Mouse (Mus musculus) cerebellum, adult 9-11 months (tissue): ENCODE data around the gene Olfr544.
"Not testable (repeated sequence)": the region's sequence is repeated elsewhere in the genome, so short reads cannot be mapped to it uniquely, and the experiment has no call there.

Source experiments
- DNase-seq: peaks from one replicate; pipeline ENCODE4 v3.0.0; 2022

Olfr544 gene

DNA sequence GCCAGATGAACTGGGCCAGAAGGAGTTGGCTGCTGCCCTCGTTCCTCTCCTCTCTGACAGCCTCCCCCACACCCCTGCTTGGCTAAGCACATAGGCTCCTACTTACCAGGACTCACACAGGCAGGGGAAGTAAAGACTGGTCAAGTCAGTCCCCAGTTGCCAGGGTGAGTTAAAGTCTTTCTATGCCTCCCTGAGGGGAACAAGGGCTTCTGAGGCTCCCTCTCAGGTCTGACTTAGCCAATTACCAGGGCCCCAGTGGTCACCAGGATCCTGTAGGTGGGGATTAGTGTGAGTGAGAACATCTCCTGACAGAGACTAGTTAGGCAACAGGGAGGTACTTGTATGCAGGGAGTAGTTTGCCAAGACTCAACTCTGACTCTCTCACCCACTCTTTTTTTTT, at the start of gene Olfr544:
TSS of gene Olfr544 (minus strand) at position 153 of the 400 bp plus-strand sequence.
- DNase-seq, result no peak

DNA sequence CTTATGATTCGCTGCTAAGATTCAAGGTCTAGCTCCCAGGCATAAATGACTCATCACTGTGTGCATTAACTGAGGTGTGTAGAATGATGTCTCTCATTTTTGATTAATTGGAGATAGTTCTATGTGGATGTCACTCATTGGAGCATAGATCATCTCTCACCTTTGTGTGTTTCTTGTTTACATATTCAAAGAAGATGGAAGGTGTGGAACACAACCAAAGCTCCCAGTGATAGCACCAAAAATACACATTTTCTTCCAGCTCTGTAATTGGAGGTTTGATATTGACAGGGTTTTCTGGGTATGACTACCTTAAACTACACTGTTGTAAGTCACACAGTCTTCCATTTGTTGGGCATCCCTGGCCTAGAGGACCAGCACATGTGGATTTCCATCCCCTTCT, 46.3 kb upstream of the Olfr544 start, which contains the start of gene Olfr547:
TSS of gene Olfr547 (plus strand) at position 301 of the 400 bp plus-strand sequence.
- DNase-seq, result no peak

DNA sequence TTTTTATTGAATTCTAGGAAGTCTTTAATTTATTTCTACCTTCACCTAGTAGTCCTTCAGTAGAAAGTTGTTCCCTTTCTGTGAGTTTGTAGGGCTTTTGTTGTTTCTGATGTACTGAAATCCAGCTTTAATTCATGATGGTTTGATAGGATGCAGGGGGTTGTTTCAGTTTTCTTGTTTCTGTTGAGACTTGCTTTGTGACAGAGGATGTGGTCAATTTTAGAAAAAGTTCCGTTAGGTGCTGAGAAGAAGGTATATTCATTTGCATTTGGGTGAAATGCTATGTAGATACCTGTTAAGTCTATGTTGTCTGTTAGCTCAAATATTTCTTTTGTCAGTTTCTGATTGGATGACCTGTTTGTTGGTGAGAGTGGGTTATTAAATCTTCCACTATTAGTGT, 40.9 kb upstream of the Olfr544 start:
- no peak for DNase-seq

DNA sequence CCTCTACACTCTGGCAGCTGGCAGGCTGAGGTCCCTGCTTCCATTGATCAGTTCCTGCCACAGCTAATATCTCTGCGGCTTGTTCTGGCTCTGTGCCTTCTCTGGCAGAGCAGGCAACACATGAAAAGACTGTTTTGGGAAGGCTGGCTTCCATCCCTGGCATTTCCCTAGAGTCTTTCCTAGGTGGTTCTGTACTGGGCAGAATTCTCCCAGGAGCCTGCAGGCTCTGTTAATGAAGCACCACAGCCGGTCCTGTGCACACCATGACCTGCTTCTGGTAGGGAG, 28.9 kb upstream of the Olfr544 start:
- no peak for DNase-seq

DNA sequence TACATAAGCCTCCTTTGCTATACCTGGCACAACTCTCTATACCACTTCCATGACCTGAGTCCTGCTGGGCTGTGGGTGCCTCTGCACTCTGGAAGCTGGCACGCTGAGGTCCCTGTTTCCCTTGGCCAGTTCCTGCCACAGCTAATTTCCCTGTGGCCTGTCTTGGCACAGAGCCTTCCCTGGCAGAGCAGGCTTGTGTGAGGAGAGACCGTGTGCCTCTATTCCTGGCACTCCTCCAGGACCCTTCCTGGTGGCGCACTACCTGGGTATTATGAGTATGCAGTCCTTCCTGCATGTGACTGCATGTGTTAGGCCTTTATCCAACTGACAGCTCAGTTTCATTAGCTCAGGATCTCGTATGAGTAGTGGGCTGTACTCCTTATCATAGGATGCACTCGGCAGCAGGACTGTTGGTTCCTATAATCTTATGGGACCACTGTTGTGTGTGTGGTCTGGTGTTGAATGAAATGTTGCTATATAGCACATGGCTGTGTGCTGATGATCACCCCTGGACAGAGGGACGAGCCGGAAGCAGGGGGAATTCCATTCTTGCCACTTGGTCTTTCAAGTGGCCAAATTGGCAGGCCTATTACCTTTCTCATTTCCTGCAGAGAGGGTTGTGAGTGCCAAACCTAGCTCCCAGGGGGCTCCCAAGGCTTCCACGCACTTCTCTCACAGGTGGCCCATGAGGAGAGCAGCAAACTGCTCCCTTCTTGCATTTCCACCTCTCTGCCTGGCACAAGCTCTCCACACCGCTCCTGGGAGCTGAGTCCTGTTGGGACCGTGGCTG, 28.3 kb upstream of the Olfr544 start:
- DNase-seq, result peak; percentile 55

DNA sequence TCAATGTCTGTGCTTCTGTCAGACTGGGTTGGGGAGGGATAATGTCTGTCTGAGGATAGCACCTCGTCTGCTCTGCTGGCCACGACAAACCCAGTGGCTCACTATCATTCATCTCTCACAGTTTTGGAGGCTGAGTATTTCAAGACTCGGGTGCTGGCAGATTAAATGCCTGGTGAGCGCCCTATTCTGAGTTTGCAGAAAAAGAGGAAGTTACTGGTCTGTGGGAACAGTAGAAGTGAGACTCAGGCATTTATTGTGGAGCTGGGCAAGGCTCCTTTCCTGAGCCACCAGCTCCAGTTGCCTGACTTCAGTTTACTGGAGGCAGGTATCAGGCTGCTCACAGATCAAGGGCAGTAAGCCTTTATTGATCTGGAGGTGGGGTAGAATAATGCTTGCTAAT, 26.0 kb upstream of the Olfr544 start:
- no peak for DNase-seq

DNA sequence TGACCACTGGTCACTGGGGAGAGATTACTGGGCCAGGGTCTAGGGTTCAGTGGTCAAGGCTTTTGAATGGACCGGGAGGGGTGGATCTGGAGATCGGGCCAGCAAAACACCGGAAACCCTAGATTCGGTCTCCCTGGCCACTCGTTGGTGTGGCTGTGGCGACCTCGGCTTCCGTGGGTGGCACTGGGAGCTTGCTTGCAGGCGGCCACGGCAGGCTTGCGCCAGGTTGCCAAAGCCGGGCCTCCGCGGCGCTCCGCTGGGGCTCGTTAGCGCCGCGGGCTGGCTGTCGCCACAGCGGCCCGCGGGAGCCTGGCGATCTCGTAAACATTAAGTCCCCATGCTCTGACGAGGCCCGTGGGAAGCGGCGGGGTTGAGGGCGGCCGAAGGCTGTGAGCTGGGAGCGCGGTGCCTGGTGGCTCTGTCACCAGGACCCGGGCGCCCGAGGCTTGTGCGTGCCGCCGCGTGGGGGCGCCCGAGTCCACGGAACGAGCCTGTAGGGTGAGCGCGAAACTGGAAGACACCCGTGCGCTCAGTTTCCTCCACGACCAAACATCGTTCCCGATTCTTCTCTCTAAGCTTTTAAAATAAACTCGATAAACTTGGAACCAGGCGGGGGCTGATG, 24.8 kb upstream of the Olfr544 start:
- peak; percentile 78 for DNase-seq

DNA sequence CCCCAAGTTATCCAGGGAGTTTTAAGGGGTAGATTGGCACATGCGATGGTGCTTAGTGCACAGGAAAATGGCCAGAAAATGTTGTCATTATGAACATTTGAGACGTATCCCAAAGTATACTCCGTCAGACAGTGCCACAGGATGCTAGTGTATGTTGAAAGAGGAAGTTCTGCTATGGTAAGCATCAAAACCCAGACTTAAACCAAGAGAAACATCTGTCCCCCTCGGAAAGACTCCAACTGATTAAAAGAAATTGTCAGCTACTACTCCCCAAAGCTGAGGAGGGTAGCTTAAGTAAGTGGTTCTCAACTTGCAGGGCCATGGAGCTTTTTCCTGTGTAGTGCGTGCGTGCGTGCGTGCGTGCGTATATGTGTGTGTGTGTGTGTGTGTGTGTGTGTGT, 23.8 kb upstream of the Olfr544 start:
- DNase-seq, result no peak

DNA sequence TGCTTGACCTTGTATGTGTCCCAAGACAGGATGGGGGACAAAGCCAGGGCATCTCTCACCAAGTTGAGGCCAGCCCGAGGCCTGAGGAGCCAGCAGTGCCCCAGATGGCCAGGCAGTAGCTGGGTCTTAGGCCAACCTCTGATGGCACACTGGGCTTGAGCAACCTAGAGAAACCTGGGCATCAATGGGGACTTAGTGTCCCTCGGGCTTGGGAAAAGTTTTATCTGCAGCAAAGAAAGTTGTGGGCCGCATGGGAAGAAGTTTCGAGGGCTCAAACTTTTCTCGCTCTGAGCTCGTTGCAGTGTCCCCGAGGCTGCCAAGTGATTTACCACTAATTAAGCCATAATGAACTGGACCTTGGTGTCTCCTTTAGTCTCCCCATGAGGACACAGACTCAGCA, 21.6 kb upstream of the Olfr544 start:
- no peak for DNase-seq

DNA sequence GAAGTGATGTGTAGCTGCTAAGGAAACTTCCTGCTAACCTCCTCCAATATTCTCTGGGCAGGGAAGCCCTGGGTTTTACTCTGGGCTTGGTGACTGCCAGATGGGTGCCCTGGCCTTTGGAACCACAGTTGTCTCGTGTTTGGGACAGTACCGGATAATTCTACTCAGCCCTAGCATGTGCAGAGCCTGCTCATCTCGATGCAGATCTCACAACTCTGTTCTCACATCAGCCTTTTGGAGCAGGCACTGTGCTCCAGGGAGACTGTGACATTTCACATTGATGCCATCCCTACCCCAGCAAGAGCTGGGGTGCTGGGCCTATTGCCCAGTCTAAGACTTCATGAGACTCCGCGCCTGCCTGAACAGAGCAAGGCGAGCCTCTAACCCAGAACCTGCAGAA, 20.6 kb upstream of the Olfr544 start:
- DNase-seq, result no peak

DNA sequence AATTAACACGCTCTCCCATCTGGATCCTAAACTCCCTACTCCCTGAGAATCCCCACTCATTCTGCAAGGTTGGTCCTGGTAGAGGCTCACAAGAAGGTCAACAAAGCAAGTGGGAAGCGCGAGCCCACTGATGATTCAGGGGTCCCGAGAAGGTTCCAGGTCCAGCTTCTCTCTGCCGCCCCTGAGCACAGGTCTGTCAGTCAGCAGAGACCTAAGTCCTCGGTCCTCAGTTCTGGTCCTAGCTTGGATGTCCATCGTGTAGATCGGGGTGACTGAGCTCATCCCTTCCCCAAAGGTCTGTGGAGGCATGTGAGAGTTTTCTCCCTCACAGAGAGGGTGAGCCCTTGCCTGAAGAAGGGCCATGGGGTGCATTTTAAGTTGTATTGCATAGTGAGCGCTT, 20.0 kb upstream of the Olfr544 start:
- no peak for DNase-seq

DNA sequence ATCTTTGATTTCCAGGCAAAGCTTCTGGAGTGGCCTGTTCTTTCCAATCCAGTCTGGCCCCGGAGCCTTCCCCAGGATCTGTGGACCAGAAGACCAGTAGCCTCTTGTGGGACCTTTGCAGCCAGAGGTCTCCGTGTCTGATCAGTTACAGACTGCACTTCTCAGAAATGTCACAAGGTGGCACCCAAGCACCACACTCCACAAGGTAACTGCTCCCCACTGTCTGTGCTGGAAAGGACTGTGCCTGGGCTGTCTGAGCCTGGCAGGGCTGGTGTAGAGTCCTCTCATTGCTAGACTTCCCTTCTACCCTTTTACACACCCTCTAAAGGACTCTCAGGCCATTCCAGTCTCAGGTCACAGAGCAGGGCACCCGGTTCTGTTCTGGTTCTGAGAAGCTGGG, 18.7 kb upstream of the Olfr544 start:
- DNase-seq, result peak; percentile 69

DNA sequence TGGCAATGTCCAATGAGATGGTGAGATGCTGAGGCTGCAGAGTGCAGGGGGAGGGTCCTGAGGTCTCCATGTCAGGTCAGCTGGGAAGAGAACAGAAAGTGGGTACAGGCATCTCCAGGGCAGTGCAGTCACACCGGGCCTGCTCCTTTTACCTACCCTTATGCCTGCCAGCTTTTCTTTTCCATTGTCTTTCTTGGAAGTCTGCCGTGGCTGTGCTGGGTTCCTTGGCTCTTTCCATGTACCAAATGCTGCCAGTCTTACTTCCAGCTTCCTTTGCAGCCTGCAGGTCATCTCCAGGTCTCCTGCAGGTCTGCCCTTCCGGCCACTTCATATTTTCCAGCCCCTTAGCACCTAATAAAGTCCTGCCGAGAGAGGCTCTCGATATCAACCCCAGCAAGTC, 13.9 kb upstream of the Olfr544 start:
- peak; percentile 65 for DNase-seq

DNA sequence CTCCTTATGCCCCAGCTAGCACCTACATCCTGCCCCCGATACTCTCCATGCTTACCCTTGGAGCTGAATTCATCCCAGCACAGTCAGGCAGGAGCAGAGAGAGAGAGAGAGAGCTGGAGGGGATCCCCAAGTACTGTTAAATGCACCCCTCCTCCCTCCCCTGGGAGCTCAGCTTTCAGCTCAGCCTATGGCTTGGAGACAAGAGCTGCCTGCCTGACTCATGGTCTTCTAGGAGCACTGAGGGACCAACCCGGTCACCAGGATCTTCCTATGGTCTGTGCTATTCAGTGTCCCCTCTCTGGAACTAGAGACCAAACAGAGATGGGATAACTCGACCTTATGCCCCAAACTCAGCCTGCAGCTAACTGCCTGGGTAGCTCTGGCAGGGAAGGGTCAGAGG, 11.4 kb upstream of the Olfr544 start, which contains the start of gene Olfr545:
TSS of gene Olfr545 (minus strand) at position 101 of the 400 bp plus-strand sequence.
- no peak for DNase-seq

DNA sequence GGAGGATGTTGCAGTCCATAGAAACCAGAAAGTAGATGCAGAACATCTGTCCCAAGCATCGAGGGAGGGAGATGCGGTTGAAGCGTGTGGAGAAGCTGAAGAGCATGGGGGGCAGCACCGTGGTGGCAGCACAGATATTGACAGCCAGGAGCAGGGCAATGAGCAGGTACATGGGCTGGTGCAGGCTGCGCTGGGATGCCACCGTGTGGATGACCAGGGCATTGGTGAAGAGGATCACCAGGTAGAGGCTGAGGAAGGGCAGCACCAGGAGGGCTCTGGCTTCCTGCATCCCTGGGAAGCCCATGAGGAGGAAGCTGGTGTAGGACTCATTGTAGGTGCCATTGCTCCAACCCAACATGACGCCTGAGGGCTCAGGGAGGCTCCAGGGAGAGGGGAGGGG, 6.3 kb upstream of the Olfr544 start:
- not testable (repeated sequence) for DNase-seq

DNA sequence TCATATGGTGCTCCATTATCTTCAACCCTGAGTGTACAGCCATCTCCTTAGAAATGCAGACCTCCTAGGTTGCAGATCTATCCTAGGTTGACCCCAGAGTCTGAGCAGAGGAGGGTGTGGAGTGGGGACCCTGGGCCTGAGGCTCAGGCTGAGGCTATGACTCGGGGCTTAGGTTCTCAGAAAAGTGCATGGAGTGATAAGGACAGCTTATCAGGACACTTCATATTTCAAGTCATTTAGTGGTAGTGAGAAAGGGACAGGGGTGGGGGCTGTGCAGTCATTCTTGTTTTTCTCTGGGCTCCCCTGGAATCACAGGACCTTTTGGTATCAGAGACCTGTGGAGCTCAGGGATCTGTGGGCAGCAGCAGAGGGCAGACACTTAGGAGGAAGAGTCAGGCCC, 2.0 kb downstream of the Olfr544 start:
- DNase-seq, result no peak

DNA sequence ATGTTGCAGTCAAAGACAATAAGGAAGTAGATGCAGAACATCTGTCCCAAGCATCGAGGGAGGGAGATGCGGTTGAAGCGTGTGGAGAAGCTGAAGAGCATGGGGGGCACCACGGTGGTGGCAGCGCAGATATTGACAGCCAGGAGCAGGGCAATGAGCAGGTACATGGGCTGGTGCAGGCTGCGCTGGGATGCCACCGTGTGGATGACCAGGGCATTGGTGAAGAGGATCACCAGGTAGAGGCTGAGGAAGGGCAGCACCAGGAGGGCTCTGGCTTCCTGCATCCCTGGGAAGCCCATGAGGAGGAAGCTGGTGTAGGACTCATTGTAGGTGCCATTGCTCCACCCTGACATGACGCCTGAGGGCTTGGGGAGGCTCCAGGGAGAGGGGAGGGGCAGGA, 3.3 kb downstream of the Olfr544 start:
- not testable (repeated sequence) for DNase-seq

DNA sequence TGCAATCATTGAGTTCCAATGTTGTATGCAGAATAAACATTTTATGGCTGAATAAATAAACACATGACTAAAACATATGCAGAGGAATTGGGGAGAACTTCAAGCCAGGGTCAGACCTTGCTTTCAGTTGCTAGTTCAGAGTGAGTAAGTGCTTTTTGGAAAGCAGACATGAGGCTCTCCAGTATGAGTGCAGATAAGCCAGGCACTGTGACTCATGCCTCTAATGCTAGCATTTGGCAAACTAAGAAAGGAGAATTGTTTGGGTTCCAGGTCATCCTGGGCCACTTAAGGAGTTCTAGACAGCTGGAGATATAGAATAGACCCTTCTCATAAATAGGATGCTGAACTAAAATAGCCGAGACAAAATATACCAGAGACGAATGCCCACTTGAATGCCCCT, 4.4 kb downstream of the Olfr544 start:
- DNase-seq, result no peak

DNA sequence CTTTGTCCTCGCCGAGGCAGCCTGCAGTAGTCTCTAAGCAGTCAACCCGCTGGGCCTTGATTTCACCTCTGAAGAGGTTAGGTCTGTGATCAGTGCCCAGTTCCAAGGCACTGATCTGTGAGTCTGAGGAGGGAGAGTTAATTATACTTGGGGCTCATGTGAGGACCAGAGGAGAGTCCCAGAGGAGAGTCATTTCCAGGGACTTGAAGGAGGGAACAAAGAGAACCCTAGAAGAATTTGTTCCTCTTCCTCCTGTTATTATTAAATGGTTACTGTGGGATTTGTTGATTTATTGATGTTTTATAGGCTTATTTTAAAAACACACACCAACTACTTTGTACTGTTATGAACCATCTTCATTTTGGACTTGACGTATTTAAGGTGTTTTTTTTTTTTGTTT, 6.5 kb downstream of the Olfr544 start, which contains the start of gene Olfr543:
TSS of gene Olfr543 (minus strand) at position 101 of the 400 bp plus-strand sequence.
- DNase-seq, result no peak

DNA sequence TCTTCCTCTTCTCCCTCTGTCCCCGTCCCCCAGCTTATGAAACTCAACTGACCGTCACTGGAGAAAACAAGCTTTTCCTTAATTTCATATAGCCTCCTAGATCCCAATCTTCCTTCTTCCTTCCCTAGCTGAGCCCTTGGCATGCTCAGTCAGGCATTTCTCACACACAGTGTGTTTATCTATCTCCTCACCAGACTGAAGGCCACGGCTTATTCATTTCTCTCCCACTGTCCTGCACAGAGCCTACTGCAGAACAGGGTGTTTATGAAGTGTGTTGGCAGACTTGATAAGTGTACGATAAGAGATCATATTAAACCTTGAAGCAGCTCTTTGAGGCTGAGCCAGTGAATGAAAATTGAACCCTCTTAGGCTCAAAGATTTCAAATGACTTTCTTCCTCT, 7.3 kb downstream of the Olfr544 start:
- no peak for DNase-seq

DNA sequence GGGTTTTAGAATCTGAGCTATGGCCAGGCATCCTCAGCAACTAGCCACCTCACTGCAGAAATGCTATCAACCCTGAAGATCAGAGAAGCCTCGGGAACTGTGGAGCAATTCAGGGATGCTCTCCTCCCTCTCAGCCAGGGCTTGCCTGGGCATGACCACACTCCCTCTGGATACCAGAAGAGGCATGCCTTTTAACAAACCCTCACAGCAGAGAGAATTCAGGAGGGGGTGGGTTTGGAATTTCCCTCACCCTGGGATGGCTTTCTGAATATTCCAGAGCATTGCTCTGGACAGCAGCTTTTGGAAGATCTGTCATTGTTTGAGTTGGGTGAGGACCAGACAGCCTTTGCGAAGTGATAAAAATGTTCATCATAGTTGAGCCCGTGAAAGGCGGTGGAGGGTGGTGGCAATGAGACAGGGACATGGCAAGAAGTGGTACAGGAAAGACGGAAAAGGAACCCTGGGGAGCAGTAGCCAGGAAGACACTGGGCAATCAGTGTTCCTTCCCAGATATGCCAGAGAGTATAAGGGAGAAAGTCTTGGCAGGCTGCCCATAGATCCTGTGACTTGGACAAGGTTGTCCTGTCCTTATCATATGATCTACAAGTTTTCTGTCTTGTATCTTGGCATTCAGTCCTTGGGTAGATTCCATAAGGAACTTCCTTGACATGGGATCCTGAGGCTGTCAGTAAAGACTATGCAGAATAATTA, 8.6 kb downstream of the Olfr544 start:
- DNase-seq, result no peak

DNA sequence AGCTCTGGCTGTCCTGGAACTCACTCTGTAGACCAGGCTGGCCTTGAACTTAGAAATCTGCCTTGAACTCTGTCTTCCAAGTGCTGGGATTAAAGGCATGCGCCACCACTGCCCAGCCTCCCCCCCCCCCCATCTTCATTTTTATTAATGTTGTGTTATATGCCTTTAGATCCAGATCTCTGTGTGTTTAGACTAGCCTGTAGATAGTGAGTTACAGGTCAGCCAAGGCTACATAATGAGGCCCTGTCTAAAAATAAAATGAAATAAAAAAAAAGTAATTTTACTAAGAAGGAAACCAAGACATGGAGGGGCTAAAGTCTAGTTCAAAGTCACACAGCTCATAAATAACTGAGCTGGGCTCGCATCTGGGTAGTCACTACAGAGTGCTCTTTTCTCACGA, 9.2 kb downstream of the Olfr544 start:
- DNase-seq, result no peak

DNA sequence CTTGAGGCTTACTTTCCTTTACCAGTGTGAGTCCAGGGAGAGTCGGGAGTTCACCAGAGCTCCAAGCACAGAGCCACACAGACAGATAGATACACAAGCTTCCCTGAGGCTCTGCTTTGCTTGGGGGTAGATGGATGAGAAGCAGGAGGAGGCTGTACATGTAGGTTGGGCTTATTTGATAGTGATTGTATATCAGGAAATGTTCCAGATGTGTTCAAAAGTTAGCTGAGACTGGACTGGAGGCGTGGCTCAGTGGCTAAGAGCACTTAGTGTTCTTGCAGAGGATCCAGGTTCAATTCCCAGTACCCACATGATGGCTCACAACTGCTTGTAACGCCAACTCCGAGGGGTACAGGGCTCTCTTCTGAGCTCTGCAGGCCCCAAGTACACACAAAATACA, 9.7 kb downstream of the Olfr544 start:
- no peak for DNase-seq

DNA sequence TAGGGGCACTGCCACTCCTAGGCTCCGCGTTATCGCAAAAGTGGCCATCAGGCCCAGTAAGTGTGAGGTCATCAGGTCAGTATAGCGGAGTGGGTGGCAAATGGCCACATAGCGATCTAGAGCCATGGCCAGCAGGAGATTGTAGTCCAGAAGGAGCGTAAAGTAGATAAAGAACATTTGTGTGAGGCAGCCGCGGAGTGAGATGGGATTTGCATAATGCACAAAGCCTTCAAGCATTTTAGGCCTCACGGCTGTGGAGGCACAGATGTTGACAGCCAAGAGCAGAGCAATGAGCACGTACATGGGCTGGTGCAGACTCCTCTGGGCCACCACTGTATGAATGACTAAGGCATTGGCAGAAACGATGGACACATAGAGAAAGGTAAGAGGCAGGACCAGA, 10.7 kb downstream of the Olfr544 start:
- DNase-seq, result no peak
